Mouse (Mus musculus): ENCODE data around the gene Cacnb4. TPM values are rescaled to one million over a fixed set of nuclear protein-coding genes. Genes with fewer than 3 reads are reported as not detected.
A peak's percentile ranks its signal among the peaks of the same experiment; 100 is the strongest.

Cacnb4 gene
- polyA plus RNA-seq, 1 experiment from 2014 or later = 3.5 TPM

DNA sequence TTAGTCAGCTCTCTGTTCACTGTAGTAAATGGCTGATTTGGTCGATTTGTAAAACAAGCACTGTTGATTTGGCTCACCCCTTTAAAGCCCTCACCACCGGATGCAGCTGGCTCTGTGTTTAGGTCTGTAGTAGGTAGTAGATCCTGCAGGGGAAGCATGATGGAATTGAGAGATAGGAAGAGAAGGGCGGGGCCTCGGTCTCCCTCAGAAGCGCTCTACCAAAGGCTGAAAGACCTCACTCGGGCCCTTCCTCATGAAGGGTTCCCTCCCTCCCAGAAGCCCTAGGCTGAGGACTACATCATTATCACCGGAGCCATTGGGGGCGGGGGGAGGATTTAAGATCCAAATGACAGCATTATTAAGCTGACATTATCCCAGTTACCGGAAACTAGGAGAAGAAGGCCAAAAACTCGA lies 297.8 kb downstream of the Cacnb4 start:
- H3K4me3 ChIP-seq (ENCODE audit: low read depth, low read length) = no peak overlapping the region
- H3K27me3 ChIP-seq (ENCODE audit: control insufficient read depth, insufficient read depth, low read length) = no peaks in the 10 kb centered on the region

DNA sequence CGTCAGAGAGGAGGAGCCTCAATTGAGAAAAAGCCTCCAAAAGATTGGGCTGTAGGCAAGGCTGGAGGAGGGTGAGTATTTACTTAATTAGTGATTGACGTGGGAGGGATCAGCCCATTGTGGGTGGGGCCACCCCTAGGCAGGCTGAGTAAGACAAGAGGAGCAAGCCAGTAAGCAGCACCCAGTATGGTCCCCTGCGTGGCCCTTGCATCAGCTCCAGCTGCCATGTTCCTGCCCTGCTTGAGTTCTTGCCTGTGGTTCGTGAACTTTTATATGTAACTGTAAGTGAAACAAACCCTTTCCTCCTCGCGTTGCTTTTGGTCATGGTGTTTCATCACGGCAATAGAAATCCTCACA lies 298.2 kb downstream of the Cacnb4 start, which contains the start of gene Neb:
Gene Neb (minus strand): TSS at position 27 of the 357 bp plus-strand sequence.
- Histone ChIP-seq H3K27me3 (ENCODE audit: control insufficient read depth, insufficient read depth, low read length) (no peaks in the 10 kb centered on the region), H3K36me3 (ENCODE audit: control insufficient read depth, insufficient read depth, low read length) (no peaks in the 10 kb centered on the region), H3K4me2 (replicated peaks; ENCODE audit: low read depth, low read length) (no peak within 1 kb of the TSS), H3K4me1 (ENCODE audit: control insufficient read depth, insufficient read depth, low read length) (no peaks in the 10 kb centered on the region), H3K27ac (ENCODE audit: low read length) (no peak within 1 kb of the TSS), H3K4me3 (ENCODE audit: low read depth, low read length) (no peak within 1 kb of the TSS), H3K9me3 (ENCODE audit: control insufficient read depth, low read depth, low read length) (no peaks in the 10 kb centered on the region), H3K9ac (replicated peaks; ENCODE audit: low read depth, low read length) (no peak within 1 kb of the TSS)
- ATAC-seq (ENCODE audit: insufficient number of reproducible peaks, insufficient read depth, low FRiP score, low read depth) = 0 out of 2 replicates have a peak, but pooled peaks have one; percentile 65
- 53% methylated on average over 7 of the region's 7 CpGs for WGBS

More for the DNA sequence above, 297.8 kb downstream of the Cacnb4 start:
- no peak overlapping the region for H3K4me2 ChIP-seq (replicated peaks; ENCODE audit: low read depth, low read length)
- no peak overlapping the region for H3K27ac ChIP-seq (ENCODE audit: low read length)
- no peak overlapping the region for H3K9ac ChIP-seq (replicated peaks; ENCODE audit: low read depth, low read length)
- WGBS = 67% methylated on average over 10 of the region's 10 CpGs
- ATAC-seq (ENCODE audit: insufficient number of reproducible peaks, insufficient read depth, low FRiP score, low read depth) = no peak
- no peaks in the 10 kb centered on the region for H3K36me3 ChIP-seq (ENCODE audit: control insufficient read depth, insufficient read depth, low read length)
- no peaks in the 10 kb centered on the region for H3K9me3 ChIP-seq (ENCODE audit: control insufficient read depth, low read depth, low read length)
- H3K4me1 ChIP-seq (ENCODE audit: control insufficient read depth, insufficient read depth, low read length) = no peaks in the 10 kb centered on the region

Other genes with a start within 250 kb of the Cacnb4 start
- 40.8 and 43.7 TPM in 2 replicates for gene Stam2, start 65.5 kb upstream of the Cacnb4 start, polyA plus RNA-seq (2014; fragmentation: Nextera tagmentation; extraction: Ambion mirVana)
- gene Fmnl2, start 181.0 kb upstream of the Cacnb4 start, polyA plus RNA-seq (2014; fragmentation: Nextera tagmentation; extraction: Ambion mirVana) = 9.6 and 10.2 TPM in 2 replicates